Mouse (Mus musculus) spleen, adult 2 months (tissue): Measurements from ENCODE around the gene Sult2b1.

Experiments used
- CTCF ChIP-seq: fragments of 200-500 bp; IDR thresholded peaks from 2 replicates; pipeline ENCODE4 v1.5.1; 2011; ENCODE audit warnings: mild to moderate bottlenecking, inconsistent platforms; ENCODE audit not compliant: insufficient read depth, insufficient read length, insufficient replicate concordance; ENCODE audit errors: extremely low read depth
- POLR2A ChIP-seq: fragments of 200-500 bp; IDR thresholded peaks from 2 replicates; pipeline ENCODE4 v1.6.1; 2011; ENCODE audit warnings: low read depth, low read length, inconsistent platforms

- no peak for TF ChIP-seq CTCF
- TF ChIP-seq POLR2A: no peak
Measured at GRCm38 (mm10) chr7:45703521-45704033, 80.9 kb downstream of the Sult2b1 start.
